Mouse (Mus musculus) T-cell, adult 2 months (primary cell): Measurements from ENCODE around the gene Cnot6.

Experiments used
- DNase-seq: peaks from one replicate; pipeline ENCODE4 v3.0.0; 2022; ENCODE audit warnings: low spot score

Gene Cnot6

GRCm38 (mm10) chr11:49654651-49655050 is 57.9 kb downstream of the Cnot6 start:
- DNase-seq, result no peak

- no peak for DNase-seq
Observed at GRCm38 (mm10) chr11:49653079-49653408, 59.5 kb downstream of the Cnot6 start.

- DNase-seq, result peak; percentile 61
Observed at GRCm38 (mm10) chr11:49652401-49653078, 60.0 kb downstream of the Cnot6 start.

GRCm38 (mm10) chr11:49651762-49652322 is 60.7 kb downstream of the Cnot6 start:
- no peak for DNase-seq

GRCm38 (mm10) chr11:49650994-49651761 is 61.3 kb downstream of the Cnot6 start:
- DNase-seq, result no peak

- DNase-seq, result no peak
Observed at GRCm38 (mm10) chr11:49650113-49650993, 62.2 kb downstream of the Cnot6 start.

- DNase-seq, result no peak
Observed at GRCm38 (mm10) chr11:49645677-49646076, 66.8 kb downstream of the Cnot6 start.

GRCm38 (mm10) chr11:49636449-49636848 is 76.1 kb downstream of the Cnot6 start:
- no peak for DNase-seq

- DNase-seq, result no peak
Observed at GRCm38 (mm10) chr11:49635671-49636070, 76.9 kb downstream of the Cnot6 start.

GRCm38 (mm10) chr11:49634101-49634500 is 78.4 kb downstream of the Cnot6 start:
- no peak for DNase-seq

GRCm38 (mm10) chr11:49632256-49632655 is 80.3 kb downstream of the Cnot6 start:
- DNase-seq, result no peak

- DNase-seq, result no peak
Observed at GRCm38 (mm10) chr11:49631154-49631553, 81.4 kb downstream of the Cnot6 start.

GRCm38 (mm10) chr11:49626748-49627147 is 85.8 kb downstream of the Cnot6 start:
- no peak for DNase-seq

GRCm38 (mm10) chr11:49625863-49626262 is 86.7 kb downstream of the Cnot6 start:
- DNase-seq, result no peak

GRCm38 (mm10) chr11:49624156-49624555 is 88.4 kb downstream of the Cnot6 start:
- no peak for DNase-seq

- no peak for DNase-seq
Observed at GRCm38 (mm10) chr11:49621953-49622352, 90.6 kb downstream of the Cnot6 start.
